Mouse (Mus musculus) monocyte, adult 59 days (primary cell): ENCODE results near the gene Crtac1. TPM values are rescaled to one million over a fixed set of nuclear protein-coding genes. Genes with fewer than 3 reads are reported as not detected.

Source experiments
- total RNA-seq, 2 experiments: library from RNA; stranded (reverse); gene quantifications; one replicate each; pipeline ENCODE4 v1.2.4; 2023

The Crtac1 gene
- not detected for total RNA-seq

GRCm38 (mm10) chr19:42431485-42432190, at the start of gene Crtac1:
Crtac1 (minus strand) TSS chr19:42431783.

GRCm38 (mm10) chr19:42247519-42247918, 184.1 kb downstream of the Crtac1 start, which contains the start of gene Golga7b:
Golga7b (plus strand) TSS chr19:42247574.

Other genes with a start within 250 kb of the Crtac1 start
- not detected for gene Sfrp5, start 229.5 kb downstream of the Crtac1 start, total RNA-seq
- not detected for gene Golga7b, start 184.2 kb downstream of the Crtac1 start, total RNA-seq
- 10 to 100 TPM; 44.8 to 47.5 TPM for gene R3hcc1l, start 87.0 kb upstream of the Crtac1 start, total RNA-seq
- not detected for gene Loxl4, start 181.0 kb upstream of the Crtac1 start, total RNA-seq